Mouse (Mus musculus): Measurements from ENCODE around the gene Wfdc1. TPM values are rescaled to one million over a fixed set of nuclear protein-coding genes. Genes with fewer than 3 reads are reported as not detected.

Gene Wfdc1
- total and polyA plus RNA-seq, 3 experiments: not detected

DNA sequence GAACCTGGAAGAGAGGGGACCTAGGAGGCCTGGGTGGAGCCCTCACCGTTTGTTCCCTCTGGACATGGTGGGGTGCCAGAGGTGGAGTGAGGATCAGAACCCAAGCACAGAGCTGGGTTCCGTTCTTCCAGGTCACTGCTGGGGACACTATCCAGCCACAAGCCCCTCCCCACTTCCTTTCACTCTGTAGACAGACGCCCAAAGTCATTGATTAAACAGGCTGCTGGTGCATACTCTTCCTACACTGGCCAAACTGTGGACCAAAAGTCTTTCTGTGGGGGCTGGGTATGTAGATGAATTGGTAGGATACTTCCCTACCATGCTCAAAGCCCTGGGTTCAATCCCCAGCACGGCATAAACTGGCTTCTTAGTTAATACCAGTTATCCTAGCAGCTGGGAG is 25.8 kb downstream of the Wfdc1 start:
- H3K9me3 ChIP-seq (replicated peaks; ENCODE audit: insufficient read depth, low read length): no peaks in the 10 kb centered on the region
- no peaks in the 10 kb centered on the region for H3K79me2 ChIP-seq (ENCODE audit: control insufficient read depth, insufficient read depth, low read length, poor library complexity)
- H3K36me3 ChIP-seq (ENCODE audit: control insufficient read depth in 1 of 2, insufficient read depth in 2 of 2, low read length in 2 of 2): no peaks in the 10 kb centered on the region
- no peak overlapping the region for H3K9ac ChIP-seq (ENCODE audit: control insufficient read depth, low read depth, low read length, poor library complexity, severe bottlenecking)
- no peak overlapping the region for H3K27ac ChIP-seq (ENCODE audit: control insufficient read depth, low read depth, low read length)
- H3K4me3 ChIP-seq (ENCODE audit: control insufficient read depth in 1 of 2, insufficient read depth in 1 of 2, low read depth in 2 of 2, low read length in 2 of 2): no peak overlapping the region
- no peaks in the 10 kb centered on the region for H3K27me3 ChIP-seq (ENCODE audit: control insufficient read depth in 1 of 2, insufficient read depth in 2 of 2, low read length in 2 of 2)
- H3K4me1 ChIP-seq (ENCODE audit: control insufficient read depth in 1 of 2, insufficient read depth in 2 of 2, low read length in 2 of 2): no peaks in the 10 kb centered on the region
- no peak for TF ChIP-seq EP300 (IDR thresholded peaks at IDR 0.05; ENCODE audit: low read depth in 1 of 2, low read length in 2 of 2)
- no peak for TF ChIP-seq GATA1 (IDR thresholded peaks at IDR 0.05; ENCODE audit: low read depth, low read length)
- no peak for DNase-seq (ENCODE audit: low read depth, low spot score)

- no peaks in the 10 kb centered on the region for H3K79me2 ChIP-seq (ENCODE audit: control insufficient read depth, insufficient read depth, low read length, poor library complexity)
- no peak overlapping the region for H3K9ac ChIP-seq (ENCODE audit: control insufficient read depth, low read depth, low read length, poor library complexity, severe bottlenecking)
- no peak overlapping the region for H3K4me3 ChIP-seq (ENCODE audit: control insufficient read depth in 1 of 2, insufficient read depth in 1 of 2, low read depth in 2 of 2, low read length in 2 of 2)
- no peaks in the 10 kb centered on the region for H3K27me3 ChIP-seq (ENCODE audit: control insufficient read depth in 1 of 2, insufficient read depth in 2 of 2, low read length in 2 of 2)
- no peaks in the 10 kb centered on the region for H3K36me3 ChIP-seq (ENCODE audit: control insufficient read depth in 1 of 2, insufficient read depth in 2 of 2, low read length in 2 of 2)
- no peak overlapping the region for H3K27ac ChIP-seq (ENCODE audit: control insufficient read depth, low read depth, low read length)
- H3K9me3 ChIP-seq (replicated peaks; ENCODE audit: insufficient read depth, low read length): no peaks in the 10 kb centered on the region
- TF ChIP-seq GABPA (IDR thresholded peaks at IDR 0.05; ENCODE audit: low read depth, low read length): no peak
- no peaks in the 10 kb centered on the region for H3K4me1 ChIP-seq (ENCODE audit: control insufficient read depth in 1 of 2, insufficient read depth in 2 of 2, low read length in 2 of 2)
- DNase-seq (ENCODE audit: low read depth, low spot score): no peak
Observed at GRCm38 (mm10) chr8:119694696-119695095, 28.5 kb downstream of the Wfdc1 start.

- no peaks in the 10 kb centered on the region for H3K27me3 ChIP-seq (ENCODE audit: control insufficient read depth in 1 of 2, insufficient read depth in 2 of 2, low read length in 2 of 2)
- DNase-seq (ENCODE audit: low read depth, low spot score): no peak
- H3K36me3 ChIP-seq (ENCODE audit: control insufficient read depth in 1 of 2, insufficient read depth in 2 of 2, low read length in 2 of 2): no peaks in the 10 kb centered on the region
- H3K79me2 ChIP-seq (ENCODE audit: control insufficient read depth, insufficient read depth, low read length, poor library complexity): no peaks in the 10 kb centered on the region
- H3K27ac ChIP-seq (ENCODE audit: control insufficient read depth, low read depth, low read length): no peak overlapping the region
- H3K4me1 ChIP-seq (ENCODE audit: control insufficient read depth in 1 of 2, insufficient read depth in 2 of 2, low read length in 2 of 2): no peaks in the 10 kb centered on the region
- no peak overlapping the region for H3K9ac ChIP-seq (ENCODE audit: control insufficient read depth, low read depth, low read length, poor library complexity, severe bottlenecking)
- no peak overlapping the region for H3K4me3 ChIP-seq (ENCODE audit: control insufficient read depth in 1 of 2, insufficient read depth in 1 of 2, low read depth in 2 of 2, low read length in 2 of 2)
- H3K9me3 ChIP-seq (replicated peaks; ENCODE audit: insufficient read depth, low read length): no peaks in the 10 kb centered on the region
- TF ChIP-seq MEF2A (IDR thresholded peaks at IDR 0.05; ENCODE audit: extremely low read depth, insufficient replicate concordance, low read depth, low read length, poor library complexity, severe bottlenecking) (no peak), CHD1 (IDR thresholded peaks at IDR 0.05; ENCODE audit: low read depth, low read length) (no peak), ETS1 (IDR thresholded peaks at IDR 0.05; ENCODE audit: low read depth, low read length) (no peak), CHD2 (IDR thresholded peaks at IDR 0.05; ENCODE audit: low read length) (no peak), E2F4 (IDR thresholded peaks at IDR 0.05; ENCODE audit: borderline replicate concordance, low read depth, low read length) (no peak), EP300 (IDR thresholded peaks at IDR 0.05; ENCODE audit: low read depth in 1 of 2, low read length in 2 of 2) (no peak), BHLHE40 (IDR thresholded peaks at IDR 0.05; ENCODE audit: borderline replicate concordance, low read depth, low read length) (no peak)
Observed at GRCm38 (mm10) chr8:119697163-119697562, 31.0 kb downstream of the Wfdc1 start.

GRCm38 (mm10) chr8:119698960-119699359 is 32.8 kb downstream of the Wfdc1 start:
- no peaks in the 10 kb centered on the region for H3K4me1 ChIP-seq (ENCODE audit: control insufficient read depth in 1 of 2, insufficient read depth in 2 of 2, low read length in 2 of 2)
- no peaks in the 10 kb centered on the region for H3K79me2 ChIP-seq (ENCODE audit: control insufficient read depth, insufficient read depth, low read length, poor library complexity)
- no peaks in the 10 kb centered on the region for H3K9me3 ChIP-seq (replicated peaks; ENCODE audit: insufficient read depth, low read length)
- no peak overlapping the region for H3K27ac ChIP-seq (ENCODE audit: control insufficient read depth, low read depth, low read length)
- no peak overlapping the region for H3K9ac ChIP-seq (ENCODE audit: control insufficient read depth, low read depth, low read length, poor library complexity, severe bottlenecking)
- H3K36me3 ChIP-seq (ENCODE audit: control insufficient read depth in 1 of 2, insufficient read depth in 2 of 2, low read length in 2 of 2): no peaks in the 10 kb centered on the region
- peak; percentile 35 for DNase-seq (ENCODE audit: low read depth, low spot score)
- no peaks in the 10 kb centered on the region for H3K27me3 ChIP-seq (ENCODE audit: control insufficient read depth in 1 of 2, insufficient read depth in 2 of 2, low read length in 2 of 2)
- no peak for TF ChIP-seq NELFE (IDR thresholded peaks at IDR 0.05; ENCODE audit: low read depth, low read length)
- no peak for TF ChIP-seq ETS1 (IDR thresholded peaks at IDR 0.05; ENCODE audit: low read depth, low read length)
- TF ChIP-seq RAD21 (IDR thresholded peaks at IDR 0.05; ENCODE audit: low read depth, low read length): peak; percentile 61
- TF ChIP-seq ZC3H11A (IDR thresholded peaks at IDR 0.05; ENCODE audit: low read depth, low read length): peak; percentile 54; the same call in 1 of the 2 replicates
- peak; percentile 66 to 79 (median 72) for TF ChIP-seq CTCF (IDR thresholded peaks at IDR 0.05 in 2 of 3, conservative IDR thresholded peaks at IDR 0.05 in 1 of 3; ENCODE audit: control insufficient read depth in 1 of 3, insufficient read depth in 1 of 3, low read depth in 2 of 3, low read length in 3 of 3, poor library complexity in 1 of 3, severe bottlenecking in 1 of 3)
- peak; percentile 87 for TF ChIP-seq SMC3 (IDR thresholded peaks at IDR 0.05; ENCODE audit: low read depth, low read length)
- no peak for TF ChIP-seq ELF1 (IDR thresholded peaks at IDR 0.05; ENCODE audit: low read depth, low read length)
- H3K4me3 ChIP-seq (ENCODE audit: control insufficient read depth in 1 of 2, insufficient read depth in 1 of 2, low read depth in 2 of 2, low read length in 2 of 2): no peak overlapping the region

Measured in MEL (cell line).